In the genomic region with DNA sequence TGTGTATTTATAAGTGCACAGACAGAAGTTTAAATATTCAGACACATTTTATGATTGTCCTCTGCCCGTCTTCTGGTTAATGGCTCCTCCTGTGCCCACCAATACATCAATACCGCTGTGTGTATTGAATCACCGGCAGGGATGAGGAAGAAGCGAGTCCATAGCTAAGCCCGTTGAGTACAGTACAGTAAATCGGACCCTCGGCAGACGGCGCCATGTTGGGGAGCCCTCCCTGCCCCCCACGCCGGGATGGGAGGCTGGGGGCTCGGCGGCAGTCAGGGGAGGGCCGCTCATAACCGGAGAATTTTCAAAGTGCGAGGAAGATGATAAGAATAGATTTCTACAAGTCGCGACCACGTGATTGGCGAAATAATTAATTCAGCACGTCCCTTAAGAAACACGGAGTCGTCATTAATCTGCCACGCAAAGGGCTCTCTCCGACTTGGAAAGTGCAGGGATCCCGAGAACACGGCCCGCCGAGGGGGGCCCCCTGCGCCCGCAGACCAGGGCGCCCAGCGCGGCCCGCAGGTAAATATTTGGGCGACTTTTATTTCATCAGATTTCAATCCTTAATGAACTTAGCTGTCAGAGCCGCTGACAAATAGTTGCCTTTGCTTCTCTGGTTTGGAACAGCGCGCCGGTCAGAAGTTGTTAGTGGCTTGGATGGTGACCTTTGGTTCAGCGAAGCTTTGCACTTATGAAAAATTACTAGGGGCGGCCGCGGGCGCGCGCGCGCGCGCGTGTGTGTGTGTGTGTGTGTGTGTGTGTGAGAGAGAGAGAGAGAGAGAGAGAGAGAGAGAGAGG, we compare ENCODE assay signal across 14 mouse cellular contexts. TPM values are rescaled to one million over a fixed set of nuclear protein-coding genes. Genes with fewer than 3 reads are reported as not detected.
A peak's percentile ranks its signal among the peaks of the same experiment; 100 is the strongest.
DNase-seq lines count a peak whose midpoint lies in the region; ATAC-seq and TF ChIP-seq lines count a peak whose summit lies in the region.
"Had no signal": no experiment of that assay in that cellular context is flagged by ENCODE, and none has a peak within 500 bp of the region (broad histone marks: within the 10 kb centered on the region; RNA-seq: fewer than 3 reads in every experiment).

No protein-coding gene starts in this region.

- H3K27me3 ChIP-seq in heart, embryonic 14.5 days (ENCODE audit: control insufficient read depth, insufficient read depth, low read length) = peaks cover 98% of the 10 kb centered on the region
- peaks cover 52% of the 10 kb centered on the region for H3K27me3 ChIP-seq in ES-Bruce4 (ENCODE audit: control insufficient read depth, insufficient read depth, low read length, poor library complexity, severe bottlenecking)
- peaks cover 100% of the 10 kb centered on the region for H3K27me3 ChIP-seq in hindbrain, embryonic 10.5 days (ENCODE audit: insufficient read depth, poor library complexity, severe bottlenecking)
- peaks cover 97% of the 10 kb centered on the region for H3K27me3 ChIP-seq in limb, embryonic 13.5 days

- no peak for TF ChIP-seq POLR2A in ES-Bruce4 (IDR thresholded peaks at IDR 0.05; ENCODE audit: insufficient read depth, low read length)

- no peak for TF ChIP-seq EP300 in ES-Bruce4 (IDR thresholded peaks at IDR 0.05; ENCODE audit: insufficient read depth, low read depth, low read length)

- WGBS in heart, embryonic 14.5 days = under 1% methylated on average over 52 of the region's 52 CpGs
- under 1% methylated on average over 52 of the region's 52 CpGs for WGBS in hindbrain, embryonic 10.5 days
- 1% methylated on average over 52 of the region's 52 CpGs for WGBS in limb, embryonic 13.5 days

- no peak for ATAC-seq in heart, embryonic 14.5 days (ENCODE audit: insufficient number of reproducible peaks, insufficient read depth, low FRiP score, low read depth)
- ATAC-seq in limb, embryonic 13.5 days (ENCODE audit: low FRiP score, low read depth) = 0 out of 2 replicates have a peak, but pooled peaks have one; percentile 18

- H3K36me3 ChIP-seq in heart, embryonic 14.5 days (ENCODE audit: control insufficient read depth, insufficient read depth, low read length) = no peaks in the 10 kb centered on the region
- no peaks in the 10 kb centered on the region for H3K36me3 ChIP-seq in ES-Bruce4 (ENCODE audit: control insufficient read depth, insufficient read depth, low read length, poor library complexity, severe bottlenecking)
- no peaks in the 10 kb centered on the region for H3K36me3 ChIP-seq in hindbrain, embryonic 10.5 days
- H3K36me3 ChIP-seq in limb, embryonic 13.5 days = no peaks in the 10 kb centered on the region

- peak overlapping the region; percentile 31 for H3K4me2 ChIP-seq in heart, embryonic 14.5 days (ENCODE audit: low read length)
- peak overlapping the region; percentile 53 for H3K4me2 ChIP-seq in limb, embryonic 13.5 days (replicated peaks)

- no peak overlapping the region for H3K9ac ChIP-seq in heart, embryonic 14.5 days (ENCODE audit: low read length)
- H3K9ac ChIP-seq in ES-Bruce4 (ENCODE audit: low read depth, poor library complexity, severe bottlenecking) = no peak overlapping the region
- no peak overlapping the region for H3K9ac ChIP-seq in limb, embryonic 13.5 days

- TF ChIP-seq CTCF in ES-Bruce4 (IDR thresholded peaks at IDR 0.05; ENCODE audit: low read depth, low read length) = no peak

- peak overlapping the region in 1 of 2 experiments; percentile 16; a peak in 2 of 4 replicates for H3K4me3 ChIP-seq in heart, embryonic 14.5 days (ENCODE audit: control insufficient read depth in 1 of 2, insufficient read depth in 1 of 2, low read depth in 1 of 2, low read length in 2 of 2)
- peak overlapping the region; percentile 8; the same call in 1 of the 2 replicates for H3K4me3 ChIP-seq in ES-Bruce4 (ENCODE audit: low read depth, low read length)
- H3K4me3 ChIP-seq in hindbrain, embryonic 10.5 days = peak overlapping the region; percentile 45
- peak overlapping the region; percentile 28 for H3K4me3 ChIP-seq in limb, embryonic 13.5 days

- H3K4me1 ChIP-seq in heart, embryonic 14.5 days (ENCODE audit: control insufficient read depth in 2 of 2, insufficient read depth in 2 of 2, low read length in 2 of 2) = peaks cover 0 to 11% of the 10 kb centered on the region in 2 experiments; a peak in 3 of 4 replicates
- no peaks in the 10 kb centered on the region for H3K4me1 ChIP-seq in ES-Bruce4 (ENCODE audit: control insufficient read depth, insufficient read depth, low read length)
- H3K4me1 ChIP-seq in hindbrain, embryonic 10.5 days (replicated peaks) = peaks cover 20% of the 10 kb centered on the region
- H3K4me1 ChIP-seq in limb, embryonic 13.5 days = peaks cover 35% of the 10 kb centered on the region

- H3K27ac ChIP-seq in heart, embryonic 14.5 days (replicated peaks in 1 of 2; ENCODE audit: control insufficient read depth in 1 of 2, insufficient read depth in 1 of 2, low read depth in 2 of 2, low read length in 2 of 2) = no peak overlapping the region
- H3K27ac ChIP-seq in ES-Bruce4 (ENCODE audit: insufficient read depth, low read length) = no peak overlapping the region
- peak overlapping the region; percentile 76 for H3K27ac ChIP-seq in hindbrain, embryonic 10.5 days
- no peak overlapping the region for H3K27ac ChIP-seq in limb, embryonic 13.5 days
- H3K27ac ChIP-seq: macrophage had no signal

- no peak for DNase-seq in heart, postnatal 36 days
- DNase-seq in hindbrain, embryonic 10.5 days (ENCODE audit: low spot score) = peak; percentile 62
- DNase-seq in frontal cortex, postnatal 10 days (ENCODE audit: low spot score in 2 of 2) = no peak
- no peak for DNase-seq in yolk sac, embryonic 10.5 days (ENCODE audit: low spot score)
- no peak for DNase-seq in B cell, adult 2 months
- DNase-seq: adrenal gland, postnatal 14 days; gastrocnemius, postnatal 14 days; thymus, adult 2 months had no signal

- intact Hi-C loops in heart, postnatal 36 days (cut with DNase I) = no loop called here

- no peaks in the 10 kb centered on the region for H3K9me3 ChIP-seq in heart, embryonic 14.5 days (ENCODE audit: control insufficient read depth, low read length)
- H3K9me3 ChIP-seq in ES-Bruce4 (replicated peaks; ENCODE audit: control insufficient read depth, insufficient read depth, low read length, poor library complexity, severe bottlenecking) = no peaks in the 10 kb centered on the region
- H3K9me3 ChIP-seq in hindbrain, embryonic 10.5 days = no peaks in the 10 kb centered on the region
- H3K9me3 ChIP-seq in limb, embryonic 13.5 days = no peaks in the 10 kb centered on the region

RNA-seq across cellular contexts. Expression of a gene that starts 6.2 kb away (rescaled TPM):
- polyA plus RNA-seq in heart, embryonic 14.5 days (2014; fragmentation: Nextera tagmentation; extraction: Ambion mirVana) = 0.05 TPM in 1 of 2 replicates, not detected in the other
- total RNA-seq in heart, postnatal 36 days (2021) = not detected
- polyA plus RNA-seq in ES-Bruce4 (2011; ENCODE audit: insufficient read depth, insufficient read length, low read depth, missing spikeins) = not detected in 2 replicates
- polyA plus RNA-seq in hindbrain, embryonic 10.5 days (2016; fragmentation: Nextera tagmentation; extraction: Ambion mirVana) = not detected in 2 replicates
- polyA plus RNA-seq in limb, embryonic 13.5 days (2015; fragmentation: Nextera tagmentation; extraction: Ambion mirVana) = 0.08 and 0.26 TPM in 2 replicates
- total RNA-seq: common myeloid progenitor, adult 5-6 weeks; layer of hippocampus, postnatal 14 days had no signal
- polyA plus RNA-seq: macrophage had no signal

RNA-seq across cellular contexts. Expression of a gene that starts 21.0 kb away (rescaled TPM):
- 0.34 TPM in 1 of 2 replicates, not detected in the other for polyA plus RNA-seq in heart, embryonic 14.5 days (2014; fragmentation: Nextera tagmentation; extraction: Ambion mirVana)
- total RNA-seq in heart, postnatal 36 days (2021) = under 1 TPM; 0.19 to 0.28 TPM
- 0.40 TPM in 1 of 2 replicates, not detected in the other for polyA plus RNA-seq in ES-Bruce4 (2011; ENCODE audit: insufficient read depth, insufficient read length, low read depth, missing spikeins)
- 0.14 and 2.6 TPM in 2 replicates for polyA plus RNA-seq in hindbrain, embryonic 10.5 days (2016; fragmentation: Nextera tagmentation; extraction: Ambion mirVana)
- polyA plus RNA-seq in limb, embryonic 13.5 days (2015; fragmentation: Nextera tagmentation; extraction: Ambion mirVana) = 0.32 and 0.55 TPM in 2 replicates
- total RNA-seq: common myeloid progenitor, adult 5-6 weeks; layer of hippocampus, postnatal 14 days had no signal
- polyA plus RNA-seq: macrophage had no signal

RNA-seq across cellular contexts. Expression of a gene that starts 21.0 kb away (rescaled TPM):
- 0.23 TPM in 1 of 2 replicates, not detected in the other for polyA plus RNA-seq in heart, embryonic 14.5 days (2014; fragmentation: Nextera tagmentation; extraction: Ambion mirVana)
- not detected for total RNA-seq in heart, postnatal 36 days (2021)
- not detected in 2 replicates for polyA plus RNA-seq in ES-Bruce4 (2011; ENCODE audit: insufficient read depth, insufficient read length, low read depth, missing spikeins)
- 15.5 and 55.9 TPM in 2 replicates for polyA plus RNA-seq in hindbrain, embryonic 10.5 days (2016; fragmentation: Nextera tagmentation; extraction: Ambion mirVana)
- polyA plus RNA-seq in limb, embryonic 13.5 days (2015; fragmentation: Nextera tagmentation; extraction: Ambion mirVana) = 0.84 and 0.88 TPM in 2 replicates
- total RNA-seq: common myeloid progenitor, adult 5-6 weeks; gastrocnemius, postnatal 14 days; layer of hippocampus, postnatal 14 days had no signal
- polyA plus RNA-seq: macrophage had no signal

RNA-seq across cellular contexts. Expression of a gene that starts 28.3 kb away (rescaled TPM):
- polyA plus RNA-seq in heart, embryonic 14.5 days (2014; fragmentation: Nextera tagmentation; extraction: Ambion mirVana) = 0.36 and 0.61 TPM in 2 replicates
- 1 to 10 TPM; 1.1 to 1.3 TPM for total RNA-seq in heart, postnatal 36 days (2021)
- 0.76 and 2.1 TPM in 2 replicates for polyA plus RNA-seq in ES-Bruce4 (2011; ENCODE audit: insufficient read depth, insufficient read length, low read depth, missing spikeins)
- polyA plus RNA-seq in hindbrain, embryonic 10.5 days (2016; fragmentation: Nextera tagmentation; extraction: Ambion mirVana) = not detected in 2 replicates
- polyA plus RNA-seq in limb, embryonic 13.5 days (2015; fragmentation: Nextera tagmentation; extraction: Ambion mirVana) = 7.3 and 7.5 TPM in 2 replicates
- total RNA-seq: common myeloid progenitor, adult 5-6 weeks; layer of hippocampus, postnatal 14 days had no signal
- polyA plus RNA-seq: macrophage had no signal

RNA-seq across cellular contexts. Expression of a gene that starts 30.1 kb away (rescaled TPM):
- not detected in 2 replicates for polyA plus RNA-seq in heart, embryonic 14.5 days (2014; fragmentation: Nextera tagmentation; extraction: Ambion mirVana)
- total RNA-seq in heart, postnatal 36 days (2021) = not detected
- not detected in 2 replicates for polyA plus RNA-seq in ES-Bruce4 (2011; ENCODE audit: insufficient read depth, insufficient read length, low read depth, missing spikeins)
- 0.14 and 0.60 TPM in 2 replicates for polyA plus RNA-seq in hindbrain, embryonic 10.5 days (2016; fragmentation: Nextera tagmentation; extraction: Ambion mirVana)
- 0.61 and 0.69 TPM in 2 replicates for polyA plus RNA-seq in limb, embryonic 13.5 days (2015; fragmentation: Nextera tagmentation; extraction: Ambion mirVana)
- total RNA-seq: adrenal gland, postnatal 14 days; common myeloid progenitor, adult 5-6 weeks; gastrocnemius, postnatal 14 days had no signal
- polyA plus RNA-seq: macrophage had no signal
